Mouse (Mus musculus): ENCODE data around the gene Xxylt1.

DNA sequence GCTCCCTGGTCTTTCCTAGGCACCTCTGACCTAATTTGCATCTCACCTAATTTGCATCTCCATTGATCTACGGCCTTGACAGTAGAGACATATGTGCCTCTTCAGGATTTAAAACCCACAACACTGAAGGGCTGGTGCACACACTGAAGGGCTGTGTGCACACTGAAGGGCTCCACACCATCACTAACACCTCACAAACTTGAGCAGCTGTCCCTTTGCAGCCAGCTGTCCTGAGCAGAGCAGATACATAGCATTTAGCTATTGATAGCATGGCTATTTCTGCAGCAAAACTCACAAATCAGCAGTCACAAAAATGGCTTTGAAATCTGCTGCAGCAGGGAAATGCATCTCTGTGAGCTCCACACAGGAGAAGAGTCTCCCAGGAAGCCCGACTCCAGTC lies 90.6 kb downstream of the Xxylt1 start:
- TF ChIP-seq CTCF (IDR thresholded peaks at IDR 0.05; ENCODE audit: borderline replicate concordance, insufficient read depth, low read depth, low read length) (no peak), POLR2A (IDR thresholded peaks at IDR 0.05; ENCODE audit: borderline replicate concordance, insufficient read depth, low read length) (no peak)
